Mouse (Mus musculus): ENCODE results near the gene Olfr267. TPM values are rescaled to one million over a fixed set of nuclear protein-coding genes. Genes with fewer than 3 reads are reported as not detected.

Gene Olfr267
- polyA plus RNA-seq (2014; fragmentation: Nextera tagmentation; extraction: Ambion mirVana), result not detected in 2 replicates

DNA sequence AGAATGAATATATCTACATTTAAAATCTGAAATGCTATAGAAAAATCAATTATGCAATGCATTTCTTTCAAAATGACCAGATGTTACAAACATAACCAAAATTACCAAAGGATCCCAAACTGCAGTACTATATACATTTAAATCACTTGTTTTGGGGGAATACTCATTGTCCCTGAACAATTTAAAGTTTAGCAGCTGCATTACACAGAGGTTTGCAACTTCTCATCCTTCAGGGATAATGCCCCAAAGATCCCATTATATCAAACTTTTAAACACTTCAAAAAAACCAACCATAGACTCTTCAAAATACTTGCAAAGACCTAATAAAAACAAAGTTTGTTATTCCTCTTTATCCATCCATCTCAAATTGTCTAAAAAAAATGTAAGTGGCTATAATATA lies at the start of gene Olfr267:
Olfr267 (minus strand) TSS at position 101 of the 400 bp plus-strand sequence.
- DNase-seq (ENCODE audit: low spot score), result no peak
- no peak within 1 kb of the TSS for H3K4me3 ChIP-seq (ENCODE audit: low read depth, low read length)
- no peak within 1 kb of the TSS for H3K27ac ChIP-seq (ENCODE audit: low read depth, low read length)
- ATAC-seq (ENCODE audit: insufficient read depth, low FRiP score, low TSS enrichment), result no peak
- H3K4me1 ChIP-seq (ENCODE audit: control insufficient read depth, insufficient read depth, low read length), result no peaks in the 10 kb centered on the region
- no peak within 1 kb of the TSS for H3K4me2 ChIP-seq (ENCODE audit: low read depth)
- no peaks in the 10 kb centered on the region for H3K27me3 ChIP-seq (ENCODE audit: control insufficient read depth, insufficient read depth, low read length)
- no peaks in the 10 kb centered on the region for H3K36me3 ChIP-seq (ENCODE audit: control insufficient read depth, insufficient read depth, low read length)
- no peaks in the 10 kb centered on the region for H3K9me3 ChIP-seq (ENCODE audit: control insufficient read depth, low read length)
- no peak within 1 kb of the TSS for H3K9ac ChIP-seq (ENCODE audit: low read length)

GRCm38 (mm10) chr4:58832908-58833307 lies 45.4 kb upstream of the Olfr267 start:
- H3K4me1 ChIP-seq (ENCODE audit: control insufficient read depth, insufficient read depth, low read length), result no peaks in the 10 kb centered on the region
- WGBS, result 94% methylated on average over 3 of the region's 3 CpGs
- H3K9ac ChIP-seq (ENCODE audit: low read length), result no peak overlapping the region
- H3K4me3 ChIP-seq (ENCODE audit: low read depth, low read length), result no peak overlapping the region
- H3K4me2 ChIP-seq (ENCODE audit: low read depth), result no peak overlapping the region
- H3K9me3 ChIP-seq (ENCODE audit: control insufficient read depth, low read length), result no peaks in the 10 kb centered on the region
- H3K27ac ChIP-seq (ENCODE audit: low read depth, low read length), result no peak overlapping the region
- ATAC-seq (ENCODE audit: insufficient read depth, low FRiP score, low TSS enrichment), result no peak
- no peaks in the 10 kb centered on the region for H3K27me3 ChIP-seq (ENCODE audit: control insufficient read depth, insufficient read depth, low read length)
- no peak for DNase-seq (ENCODE audit: low spot score)
- no peaks in the 10 kb centered on the region for H3K36me3 ChIP-seq (ENCODE audit: control insufficient read depth, insufficient read depth, low read length)

GRCm38 (mm10) chr4:58825921-58826320 lies 38.4 kb upstream of the Olfr267 start:
- no peak for DNase-seq (ENCODE audit: low spot score)
- H3K36me3 ChIP-seq (ENCODE audit: control insufficient read depth, insufficient read depth, low read length), result 0 out of 2 replicates have a peak, but pooled peaks cover 2% of the 10 kb centered on the region
- no peak overlapping the region for H3K4me3 ChIP-seq (ENCODE audit: low read depth, low read length)
- H3K9ac ChIP-seq (ENCODE audit: low read length), result no peak overlapping the region
- no peak for ATAC-seq (ENCODE audit: insufficient read depth, low FRiP score, low TSS enrichment)
- no peak overlapping the region for H3K4me2 ChIP-seq (ENCODE audit: low read depth)
- H3K27me3 ChIP-seq (ENCODE audit: control insufficient read depth, insufficient read depth, low read length), result no peaks in the 10 kb centered on the region
- no peaks in the 10 kb centered on the region for H3K4me1 ChIP-seq (ENCODE audit: control insufficient read depth, insufficient read depth, low read length)
- H3K9me3 ChIP-seq (ENCODE audit: control insufficient read depth, low read length), result no peaks in the 10 kb centered on the region
- 86% methylated on average over 4 of the region's 4 CpGs for WGBS
- H3K27ac ChIP-seq (ENCODE audit: low read depth, low read length), result no peak overlapping the region

DNA sequence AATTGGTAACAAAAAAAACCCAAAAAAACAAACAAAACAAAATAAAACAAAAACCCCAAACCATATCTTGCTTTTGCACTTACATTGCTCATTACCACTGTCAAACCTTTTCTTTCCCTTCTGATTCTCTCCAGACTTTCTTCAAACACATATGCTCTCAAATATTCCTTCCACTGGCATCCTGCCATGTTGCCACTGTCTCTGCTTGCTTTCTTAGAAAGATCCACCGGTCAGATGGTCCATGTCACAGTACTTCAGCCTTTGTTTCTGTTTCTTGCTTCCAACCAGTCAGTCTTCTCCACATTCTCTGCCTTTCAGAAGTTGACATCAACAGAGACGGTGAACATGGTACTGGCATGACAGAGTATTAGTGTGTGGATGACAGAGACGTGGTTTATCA lies 857 bp downstream of the Olfr267 start:
- no peak overlapping the region for H3K4me2 ChIP-seq (ENCODE audit: low read depth)
- no peak overlapping the region for H3K27ac ChIP-seq (ENCODE audit: low read depth, low read length)
- no peaks in the 10 kb centered on the region for H3K9me3 ChIP-seq (ENCODE audit: control insufficient read depth, low read length)
- H3K4me1 ChIP-seq (ENCODE audit: control insufficient read depth, insufficient read depth, low read length), result no peaks in the 10 kb centered on the region
- ATAC-seq (ENCODE audit: insufficient read depth, low FRiP score, low TSS enrichment) (no peak), DNase-seq (ENCODE audit: low spot score) (no peak)
- H3K9ac ChIP-seq (ENCODE audit: low read length), result no peak overlapping the region
- no peaks in the 10 kb centered on the region for H3K27me3 ChIP-seq (ENCODE audit: control insufficient read depth, insufficient read depth, low read length)
- H3K36me3 ChIP-seq (ENCODE audit: control insufficient read depth, insufficient read depth, low read length), result no peaks in the 10 kb centered on the region
- no peak overlapping the region for H3K4me3 ChIP-seq (ENCODE audit: low read depth, low read length)
- WGBS, result 87% methylated on average over 3 of the region's 3 CpGs

DNA sequence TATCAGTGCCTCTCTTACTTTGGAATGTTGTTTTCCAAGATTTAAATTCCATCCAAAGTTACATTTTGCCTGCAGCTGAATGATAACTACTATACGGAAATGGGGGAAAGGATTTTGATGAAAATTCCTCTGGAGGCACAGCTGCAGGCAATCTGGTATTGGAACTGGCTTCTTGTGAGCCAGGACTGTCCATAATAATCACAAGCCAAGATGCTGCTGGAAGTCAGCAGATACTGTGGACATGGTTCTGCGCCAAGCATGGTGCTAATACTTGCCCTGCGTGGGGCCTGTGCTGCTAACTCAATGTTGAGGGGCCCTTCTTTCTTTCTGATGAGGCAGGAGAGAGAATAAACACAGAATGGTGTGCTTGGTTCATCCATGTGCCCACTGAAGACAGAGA lies 24.1 kb downstream of the Olfr267 start:
- no peak for DNase-seq (ENCODE audit: low spot score)
- Histone ChIP-seq H3K27me3 (ENCODE audit: control insufficient read depth, insufficient read depth, low read length) (no peaks in the 10 kb centered on the region), H3K4me3 (ENCODE audit: low read depth, low read length) (no peak overlapping the region), H3K27ac (ENCODE audit: low read depth, low read length) (no peak overlapping the region), H3K4me2 (ENCODE audit: low read depth) (no peak overlapping the region), H3K4me1 (ENCODE audit: control insufficient read depth, insufficient read depth, low read length) (no peaks in the 10 kb centered on the region), H3K36me3 (ENCODE audit: control insufficient read depth, insufficient read depth, low read length) (no peaks in the 10 kb centered on the region), H3K9me3 (ENCODE audit: control insufficient read depth, low read length) (no peaks in the 10 kb centered on the region), H3K9ac (ENCODE audit: low read length) (no peak overlapping the region)
- no peak for ATAC-seq (ENCODE audit: insufficient read depth, low FRiP score, low TSS enrichment)
- WGBS, result 93% methylated on average over 3 of the region's 3 CpGs

DNA sequence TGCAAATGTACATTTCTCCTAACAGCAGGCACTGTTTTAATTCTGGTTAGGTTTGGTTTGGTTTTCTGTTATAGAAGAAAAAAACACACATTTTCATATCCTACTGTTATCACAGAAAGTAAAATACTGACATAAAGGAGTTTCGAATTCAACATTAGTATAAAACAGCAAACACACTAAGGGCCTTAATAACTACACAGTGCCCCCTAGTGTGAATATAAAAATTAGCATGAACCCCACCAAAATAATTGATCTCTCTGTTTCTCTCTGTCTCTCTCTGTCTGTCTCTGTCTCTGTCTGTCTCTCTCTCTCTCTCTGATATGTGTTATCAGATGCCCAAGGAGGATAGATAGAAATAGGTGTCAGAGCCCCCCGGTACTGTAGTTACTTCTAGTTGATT lies 38.0 kb downstream of the Olfr267 start:
- H3K27me3 ChIP-seq (ENCODE audit: control insufficient read depth, insufficient read depth, low read length), result no peaks in the 10 kb centered on the region
- H3K27ac ChIP-seq (ENCODE audit: low read depth, low read length), result no peak overlapping the region
- no peak overlapping the region for H3K4me3 ChIP-seq (ENCODE audit: low read depth, low read length)
- H3K4me1 ChIP-seq (ENCODE audit: control insufficient read depth, insufficient read depth, low read length), result no peaks in the 10 kb centered on the region
- ATAC-seq (ENCODE audit: insufficient read depth, low FRiP score, low TSS enrichment) (no peak), DNase-seq (ENCODE audit: low spot score) (no peak)
- 64% methylated on average over 2 of the region's 2 CpGs for WGBS
- no peak overlapping the region for H3K9ac ChIP-seq (ENCODE audit: low read length)
- H3K36me3 ChIP-seq (ENCODE audit: control insufficient read depth, insufficient read depth, low read length), result no peaks in the 10 kb centered on the region
- no peaks in the 10 kb centered on the region for H3K9me3 ChIP-seq (ENCODE audit: control insufficient read depth, low read length)
- no peak overlapping the region for H3K4me2 ChIP-seq (ENCODE audit: low read depth)

DNA sequence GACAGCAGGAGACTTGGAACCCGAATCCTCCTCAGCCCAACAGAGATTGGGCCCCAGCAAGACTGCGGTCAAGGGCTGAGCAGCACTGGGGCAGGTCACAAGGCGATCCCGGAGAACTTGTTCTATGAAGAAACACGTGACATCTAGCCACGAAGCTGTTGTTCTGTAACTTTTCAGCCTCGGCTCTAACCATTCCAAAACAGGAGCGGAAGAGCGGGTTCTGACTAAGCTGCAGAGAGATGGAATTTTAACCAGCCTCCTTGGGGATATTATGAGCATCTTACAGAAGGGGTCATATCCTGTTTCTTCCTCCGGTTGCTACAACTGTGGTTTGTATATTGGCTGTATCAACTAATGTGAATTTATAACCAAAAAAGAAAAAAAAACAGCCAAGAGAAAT lies 38.4 kb downstream of the Olfr267 start:
- H3K4me2 ChIP-seq (ENCODE audit: low read depth), result no peak overlapping the region
- H3K36me3 ChIP-seq (ENCODE audit: control insufficient read depth, insufficient read depth, low read length), result no peaks in the 10 kb centered on the region
- WGBS, result 57% methylated on average over 10 of the region's 10 CpGs
- H3K9me3 ChIP-seq (ENCODE audit: control insufficient read depth, low read length), result no peaks in the 10 kb centered on the region
- no peak overlapping the region for H3K9ac ChIP-seq (ENCODE audit: low read length)
- H3K27ac ChIP-seq (ENCODE audit: low read depth, low read length), result no peak overlapping the region
- no peak overlapping the region for H3K4me3 ChIP-seq (ENCODE audit: low read depth, low read length)
- H3K27me3 ChIP-seq (ENCODE audit: control insufficient read depth, insufficient read depth, low read length), result no peaks in the 10 kb centered on the region
- DNase-seq (ENCODE audit: low spot score), result no peak
- H3K4me1 ChIP-seq (ENCODE audit: control insufficient read depth, insufficient read depth, low read length), result no peaks in the 10 kb centered on the region
- no peak for ATAC-seq (ENCODE audit: insufficient read depth, low FRiP score, low TSS enrichment)

DNA sequence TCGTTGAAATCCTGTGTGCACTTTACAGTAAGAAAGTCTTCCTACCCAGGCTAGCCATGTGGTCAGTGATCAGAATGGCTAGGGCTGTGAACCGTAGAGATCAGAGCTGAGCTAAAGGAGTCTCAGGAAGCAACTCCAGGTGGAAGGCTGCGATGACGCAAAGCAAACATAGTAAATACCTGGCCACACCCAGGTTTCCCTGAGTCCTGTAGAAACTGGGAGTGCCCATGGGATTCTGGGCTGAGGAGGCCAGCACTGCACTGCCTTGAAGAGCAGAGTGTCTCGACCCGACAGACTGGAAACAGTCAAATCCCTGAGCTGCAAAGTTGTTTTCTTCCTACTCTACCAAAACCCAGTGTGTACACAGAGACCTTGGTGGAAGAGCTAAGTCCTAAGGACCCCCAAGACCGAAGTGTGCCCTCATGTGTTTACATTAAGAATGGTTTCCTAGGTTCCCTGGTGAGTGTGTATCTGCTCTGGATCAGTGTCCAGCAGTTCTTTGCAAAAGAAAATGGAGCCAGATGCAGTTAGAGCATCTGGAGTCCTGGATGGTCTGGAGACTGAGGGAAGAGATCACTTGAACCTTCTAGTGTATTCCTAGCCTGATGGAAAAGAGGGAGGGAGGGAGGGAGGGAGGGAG lies 41.8 kb downstream of the Olfr267 start:
- Histone ChIP-seq H3K9me3 (ENCODE audit: control insufficient read depth, low read length) (no peaks in the 10 kb centered on the region), H3K27ac (ENCODE audit: low read depth, low read length) (no peak overlapping the region), H3K4me3 (ENCODE audit: low read depth, low read length) (no peak overlapping the region), H3K4me1 (ENCODE audit: control insufficient read depth, insufficient read depth, low read length) (no peaks in the 10 kb centered on the region), H3K9ac (ENCODE audit: low read length) (no peak overlapping the region), H3K36me3 (ENCODE audit: control insufficient read depth, insufficient read depth, low read length) (no peaks in the 10 kb centered on the region), H3K4me2 (ENCODE audit: low read depth) (no peak overlapping the region), H3K27me3 (ENCODE audit: control insufficient read depth, insufficient read depth, low read length) (no peaks in the 10 kb centered on the region)
- DNase-seq (ENCODE audit: low spot score), result no peak
- no peak for ATAC-seq (ENCODE audit: insufficient read depth, low FRiP score, low TSS enrichment)
- 85% methylated on average over 7 of the region's 7 CpGs for WGBS

DNA sequence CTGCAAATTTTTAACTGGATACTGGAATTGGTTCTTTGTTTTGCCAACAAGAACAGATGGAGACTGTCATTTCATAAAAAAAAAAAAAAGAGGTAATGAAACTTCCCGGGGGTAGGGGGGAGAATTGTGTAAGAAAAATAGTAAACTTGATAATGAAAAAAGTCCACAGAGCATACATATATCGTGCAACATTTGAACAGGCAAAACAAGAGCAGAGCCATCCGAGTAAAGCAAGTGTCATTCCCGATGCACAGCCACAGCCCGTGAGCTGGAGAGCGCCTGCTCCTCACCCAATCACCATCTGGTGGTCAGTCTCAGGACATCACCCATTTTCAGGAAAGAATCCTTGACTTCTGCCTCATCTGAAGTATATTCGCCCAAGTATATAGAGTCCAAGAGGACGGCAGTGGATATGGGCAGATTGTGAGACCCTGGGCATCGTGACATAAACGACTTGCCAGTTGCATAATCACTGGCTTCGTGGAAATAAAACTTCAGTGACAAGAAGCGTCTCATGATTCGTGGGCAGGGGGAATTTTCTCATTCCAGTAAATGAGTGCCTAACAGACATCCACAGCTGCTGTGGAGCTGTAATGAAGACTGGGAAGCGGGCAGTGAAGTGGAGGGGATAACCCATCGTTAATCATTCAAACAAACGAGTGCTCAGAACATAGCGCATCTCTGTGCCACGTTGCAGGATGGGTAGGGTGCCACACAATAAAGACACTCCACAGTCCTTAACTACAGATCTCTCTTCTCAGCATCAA lies 50.5 kb downstream of the Olfr267 start:
- Histone ChIP-seq H3K36me3 (ENCODE audit: control insufficient read depth, insufficient read depth, low read length) (no peaks in the 10 kb centered on the region), H3K4me3 (ENCODE audit: low read depth, low read length) (no peak overlapping the region), H3K4me2 (ENCODE audit: low read depth) (no peak overlapping the region), H3K27ac (ENCODE audit: low read depth, low read length) (no peak overlapping the region), H3K4me1 (ENCODE audit: control insufficient read depth, insufficient read depth, low read length) (no peaks in the 10 kb centered on the region), H3K27me3 (ENCODE audit: control insufficient read depth, insufficient read depth, low read length) (no peaks in the 10 kb centered on the region), H3K9me3 (ENCODE audit: control insufficient read depth, low read length) (no peaks in the 10 kb centered on the region), H3K9ac (ENCODE audit: low read length) (no peak overlapping the region)
- WGBS, result 77% methylated on average over 18 of the region's 18 CpGs
- ATAC-seq (ENCODE audit: insufficient read depth, low FRiP score, low TSS enrichment), result no peak
- no peak for DNase-seq (ENCODE audit: low spot score)
